Mouse (Mus musculus): ENCODE data around the gene Schip1.
"Not testable (repeated sequence)": the region's sequence is repeated elsewhere in the genome, so short reads cannot be mapped to it uniquely, and the experiment has no call there.

Schip1 gene

DNA sequence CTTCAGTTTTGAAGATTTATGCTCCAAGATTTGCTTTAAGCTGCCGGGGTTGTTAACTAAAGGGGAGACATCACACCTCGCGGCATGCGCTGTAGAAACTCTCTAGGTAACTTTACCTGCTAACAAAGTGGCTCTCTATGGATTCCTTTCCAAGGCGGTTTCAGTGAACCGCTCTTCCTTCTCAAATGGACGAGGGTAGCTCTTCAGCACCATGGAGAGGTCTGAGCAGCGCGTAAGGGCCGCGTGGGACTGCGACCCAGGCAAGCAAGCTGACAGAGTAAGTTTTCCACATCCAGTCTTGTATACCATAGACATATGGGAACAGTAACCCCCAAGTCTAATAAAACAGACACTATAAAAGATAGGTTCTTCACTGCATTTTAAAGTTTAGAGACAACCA lies at the start of gene Schip1:
Gene Schip1, plus strand, starts transcription at position 72 of the 400 bp plus-strand sequence.
- no peak for DNase-seq

DNA sequence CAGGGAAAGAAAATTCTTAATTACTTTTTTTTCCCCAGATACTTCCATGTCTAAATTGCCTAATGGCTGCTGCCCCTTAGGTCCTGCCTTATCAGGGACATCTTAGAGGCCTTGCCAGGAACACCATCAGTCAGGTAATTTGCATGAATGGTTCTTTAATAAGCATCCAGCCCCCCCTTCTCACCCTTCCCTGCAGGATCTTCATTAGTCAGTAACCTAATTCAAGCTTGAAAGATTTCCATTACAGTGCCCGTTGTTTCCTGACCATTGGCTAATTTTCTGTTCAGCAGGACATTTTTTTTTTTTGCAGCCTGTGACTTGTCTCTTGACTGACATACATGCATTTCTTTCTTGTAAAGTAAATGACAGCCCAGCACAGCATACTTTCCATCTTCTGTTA lies 48.8 kb upstream of the Schip1 start:
- no peak for DNase-seq

DNA sequence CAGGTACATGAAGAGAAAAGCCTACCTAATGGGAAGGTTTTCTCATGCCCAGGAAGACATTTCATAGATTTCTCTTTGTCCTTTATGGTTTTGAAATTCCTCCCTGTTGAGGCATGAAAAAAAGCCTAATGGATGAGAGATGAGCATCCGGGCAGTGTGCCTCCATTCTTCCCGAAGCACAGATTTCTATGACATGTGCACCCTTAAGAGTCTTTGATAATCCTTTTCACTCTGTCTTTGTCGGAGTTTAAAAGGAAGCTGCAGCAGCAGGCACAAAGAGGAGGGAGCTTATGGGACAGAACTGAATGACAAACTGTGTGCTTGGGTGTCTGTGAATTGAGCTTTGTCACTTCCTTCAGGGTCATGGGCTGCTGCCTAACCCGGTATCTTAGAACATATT lies 45.2 kb upstream of the Schip1 start:
- DNase-seq: no peak

DNA sequence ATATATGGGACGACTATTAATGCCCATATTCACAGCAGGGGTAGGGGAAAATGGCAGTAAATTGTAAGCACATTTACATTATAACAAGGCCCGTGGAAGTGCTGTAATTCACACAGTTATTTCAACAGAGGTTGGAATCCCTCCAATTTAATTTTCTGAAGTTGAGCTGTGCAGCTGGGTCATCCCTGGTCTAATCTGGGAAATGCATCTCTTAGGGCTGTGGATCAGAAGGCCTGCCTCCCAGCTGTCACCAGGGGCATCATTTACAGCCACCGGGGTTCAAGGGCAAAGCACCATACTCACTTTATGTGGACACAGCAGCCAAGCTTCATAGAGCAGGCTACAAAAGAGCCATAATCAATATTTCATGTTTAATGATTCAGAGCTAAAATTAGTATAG lies 28.5 kb upstream of the Schip1 start:
- no peak for DNase-seq

DNA sequence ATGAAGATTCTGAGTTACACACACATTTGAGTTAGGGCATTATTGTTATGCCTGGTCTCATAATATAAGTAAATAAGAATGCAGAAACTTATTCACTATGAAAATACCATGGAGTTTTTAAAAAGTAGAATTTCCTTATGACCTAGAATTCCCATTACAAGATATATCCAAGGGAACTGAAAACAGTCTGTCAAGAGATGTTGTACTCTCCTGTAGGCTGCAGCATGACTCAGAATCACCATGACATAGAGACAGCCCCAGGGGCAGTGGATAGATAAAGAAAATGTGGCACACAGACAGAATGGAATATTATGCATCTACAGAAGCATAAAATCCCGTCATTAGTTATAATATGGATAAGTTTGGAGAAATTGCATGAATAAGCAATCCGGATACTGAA lies 21.7 kb upstream of the Schip1 start:
- no peak for DNase-seq

DNA sequence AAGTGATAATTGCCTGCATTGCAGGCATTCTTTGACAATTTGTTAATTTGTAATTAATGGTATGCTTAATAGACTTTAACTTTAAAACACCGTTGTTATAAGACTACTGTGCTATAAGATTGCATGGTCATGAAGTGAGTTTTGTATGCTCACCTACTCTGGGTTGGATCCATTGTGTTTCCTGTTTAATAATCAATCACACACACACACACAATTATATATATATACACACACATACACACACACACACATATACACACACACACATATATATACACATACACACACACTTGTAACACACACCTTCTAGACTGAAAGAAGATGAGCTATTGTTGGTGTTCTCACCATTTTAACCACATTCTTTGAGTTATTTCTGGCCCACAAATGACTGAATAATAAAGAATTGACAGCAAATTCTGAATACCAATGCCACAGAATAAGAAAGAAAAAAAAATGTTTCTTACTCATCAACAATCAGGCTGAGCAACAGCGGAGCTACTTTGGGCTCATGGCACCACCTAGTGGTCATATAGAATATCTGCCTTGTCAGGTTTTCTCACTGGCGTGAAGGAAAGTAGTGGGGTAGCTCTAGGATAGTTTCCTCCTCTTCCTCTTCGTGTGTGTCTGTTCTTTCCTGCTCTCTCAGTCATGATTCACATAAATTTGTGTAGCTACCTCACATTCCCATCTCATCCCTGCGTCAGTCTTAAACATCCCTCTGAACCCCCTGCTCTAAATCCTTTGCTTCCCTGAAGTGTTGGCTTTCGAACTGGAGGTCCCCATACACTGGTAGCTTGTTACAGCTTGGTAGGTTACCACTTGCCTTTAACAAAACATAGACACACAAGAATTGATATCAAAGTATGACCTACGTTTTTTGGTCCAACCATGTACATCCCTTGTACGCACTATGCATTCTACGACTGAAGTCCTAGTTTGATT lies 18.9 kb upstream of the Schip1 start:
- DNase-seq: no peak

DNA sequence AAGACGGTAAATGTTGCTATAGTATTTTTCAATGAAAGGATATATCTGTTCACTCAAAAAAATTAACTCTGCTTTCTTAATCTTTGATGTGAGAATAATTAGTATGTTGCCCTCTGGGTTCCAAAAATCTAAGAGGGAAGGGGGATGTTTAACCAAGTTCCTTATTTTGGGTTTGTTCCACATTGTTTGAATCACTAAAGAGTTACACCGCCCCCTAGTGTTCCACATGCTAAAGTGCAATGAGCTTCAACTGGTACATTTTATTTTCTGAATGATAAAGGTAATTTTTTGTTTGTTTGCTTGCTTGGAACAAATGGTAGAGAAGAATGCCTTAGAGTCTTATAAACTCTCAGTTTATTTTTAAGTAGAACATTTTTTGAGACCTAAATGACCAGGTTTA lies 11.1 kb upstream of the Schip1 start:
- DNase-seq: no peak

DNA sequence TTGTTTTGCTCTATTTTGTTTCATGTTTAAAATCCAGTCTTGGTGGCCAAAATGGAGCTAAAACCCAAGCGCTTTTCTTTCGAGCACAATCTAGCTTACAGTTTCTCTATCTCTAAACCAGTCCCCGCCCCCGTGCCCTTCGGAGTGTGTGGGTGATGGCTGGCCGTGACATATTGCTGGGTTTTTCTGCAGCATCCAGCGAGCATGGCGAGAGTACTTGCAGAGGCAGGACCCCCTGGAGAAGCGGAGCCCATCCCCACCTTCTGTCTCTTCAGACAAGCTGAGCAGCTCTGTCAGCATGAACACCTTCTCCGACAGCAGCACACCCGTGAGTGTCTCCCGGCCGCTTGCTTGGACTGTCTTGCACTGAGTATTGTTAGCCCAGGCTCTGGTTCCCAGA lies 9.5 kb upstream of the Schip1 start:
- DNase-seq: no peak

DNA sequence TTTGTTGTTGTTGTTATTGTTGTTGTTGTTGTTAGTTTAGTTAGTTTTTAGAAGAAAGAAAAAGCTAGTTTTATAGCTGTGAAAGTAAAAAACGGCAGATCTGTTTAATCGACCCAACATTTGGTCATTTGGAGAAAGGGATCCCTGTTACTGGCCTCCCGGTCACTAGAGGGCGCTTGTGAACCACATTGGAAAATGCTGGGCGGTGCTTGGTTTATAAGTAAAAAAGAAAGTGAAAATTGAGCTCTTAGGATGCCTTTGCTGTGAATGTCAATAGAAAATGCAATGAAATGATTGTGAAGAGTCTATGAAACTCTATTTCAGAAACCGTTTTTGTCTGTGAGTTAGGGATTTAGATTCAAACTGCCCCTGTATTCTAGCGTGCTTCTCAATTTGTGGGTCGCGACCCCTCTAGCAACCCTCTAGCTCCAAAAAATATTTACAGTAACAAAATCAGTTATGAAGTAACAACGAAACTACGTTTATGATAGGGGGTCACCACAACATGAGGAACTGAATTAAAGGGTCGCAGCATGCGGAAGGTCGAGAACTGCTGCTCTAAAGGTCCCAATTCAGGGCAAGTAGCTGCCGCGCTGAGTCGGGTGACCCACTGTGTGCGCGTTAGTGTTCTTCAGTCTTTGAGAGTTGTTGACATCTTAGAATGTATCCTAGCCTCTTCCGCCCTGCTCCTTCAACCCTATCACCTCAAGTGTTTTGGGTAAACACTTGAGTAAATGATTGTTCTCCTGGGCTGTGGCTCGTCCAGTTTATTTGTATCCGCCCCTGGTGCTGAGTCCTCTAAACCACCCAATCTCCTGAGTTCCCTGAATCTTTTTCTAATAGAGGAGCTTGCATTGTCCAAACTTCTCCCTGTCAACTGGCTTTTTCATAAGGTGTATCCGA lies 8.0 kb upstream of the Schip1 start:
- peak; percentile 17 to 44 for DNase-seq

DNA sequence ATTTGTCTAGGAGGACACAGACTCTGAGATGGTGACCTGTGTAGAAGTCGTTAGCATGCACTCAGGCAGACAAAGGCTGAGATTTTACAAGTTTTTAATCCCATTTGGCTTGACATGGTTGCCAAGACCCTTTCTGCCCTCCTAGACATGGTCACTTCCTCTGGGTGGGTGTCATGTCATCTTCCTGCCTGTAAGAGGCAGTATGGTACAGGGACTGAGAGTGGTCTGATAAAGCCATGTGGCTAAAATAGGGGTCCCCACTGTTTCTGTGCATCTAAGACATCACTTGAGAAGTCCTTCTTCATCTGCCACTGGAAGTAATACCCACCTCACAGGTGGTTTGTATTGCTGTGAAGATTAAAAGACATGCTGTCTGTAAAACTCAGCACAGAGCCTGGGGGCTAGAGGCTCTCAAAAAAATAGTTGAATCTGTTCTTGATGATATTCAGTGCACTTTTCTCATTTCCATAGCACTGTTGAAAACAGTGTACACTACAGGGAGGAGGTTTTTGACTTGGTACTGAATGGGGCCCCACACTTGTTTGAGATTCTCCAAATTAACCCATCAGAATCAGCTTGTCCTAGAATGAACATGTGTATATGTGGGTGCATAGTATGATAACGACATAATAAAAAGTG lies 5.3 kb upstream of the Schip1 start:
- no peak for DNase-seq

DNA sequence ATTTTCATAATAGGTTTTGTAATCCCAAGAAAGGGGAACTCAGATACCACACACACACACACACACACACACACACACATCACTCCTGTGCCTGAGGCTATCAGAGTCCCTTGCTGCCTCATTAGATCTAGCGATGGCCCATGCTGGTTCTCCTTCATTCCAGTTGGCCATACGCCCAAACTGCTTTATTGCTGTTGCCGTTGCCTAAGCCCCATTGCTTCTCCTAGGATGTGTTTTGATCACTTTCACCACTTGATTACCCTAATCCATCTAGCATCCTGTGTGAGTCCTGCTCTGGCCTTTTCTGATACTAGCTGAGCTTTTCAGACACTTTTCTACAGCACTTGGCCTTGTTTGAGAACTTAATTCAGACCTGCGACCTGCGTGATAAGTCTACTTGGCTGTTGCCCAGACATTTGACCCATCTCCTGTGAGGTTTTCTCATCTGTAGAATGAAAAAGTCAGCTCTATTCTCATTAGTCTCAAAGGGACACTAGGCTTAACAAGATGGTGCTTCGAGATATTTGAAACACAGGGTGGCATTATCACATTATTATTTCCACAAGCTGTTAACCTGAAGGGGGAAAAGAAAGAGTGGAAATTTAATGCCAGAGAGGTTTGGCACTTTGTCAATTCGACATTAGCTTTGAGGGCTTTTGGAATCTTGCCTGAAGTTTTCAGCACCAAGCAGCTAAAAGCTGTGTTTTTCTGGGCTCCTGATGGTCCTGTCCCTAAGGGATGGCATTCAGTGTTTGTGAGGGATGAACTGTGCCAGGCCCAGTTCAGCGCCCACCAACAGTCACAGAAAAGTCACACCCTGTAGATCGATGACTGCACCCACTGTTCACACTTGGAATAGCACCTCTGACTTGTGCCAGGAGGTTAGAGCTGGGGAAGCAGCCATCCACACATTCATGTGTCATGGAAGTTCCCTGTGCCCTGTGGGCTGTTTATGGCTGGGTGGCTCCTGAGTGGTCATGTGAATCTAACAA lies 7.1 kb downstream of the Schip1 start:
- no peak for DNase-seq

DNA sequence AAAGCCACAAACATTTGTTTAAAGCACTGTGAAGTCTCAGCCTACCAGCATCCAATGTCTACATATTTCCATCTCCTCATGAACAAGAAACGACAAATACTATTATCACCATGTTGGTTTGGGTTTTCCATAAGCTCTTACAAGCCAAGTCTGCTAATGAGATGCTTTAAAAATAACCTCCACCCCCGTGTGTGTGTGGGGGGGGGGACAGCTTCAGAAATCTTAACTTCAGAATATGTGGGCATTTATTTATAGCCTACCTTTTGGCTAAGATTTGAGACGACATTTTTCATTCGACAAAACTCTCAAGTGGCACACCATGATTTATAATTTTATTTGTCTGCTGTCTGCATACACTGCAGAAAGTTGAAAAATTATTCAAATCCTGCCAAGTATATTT lies 12.8 kb downstream of the Schip1 start:
- DNase-seq: no peak

DNA sequence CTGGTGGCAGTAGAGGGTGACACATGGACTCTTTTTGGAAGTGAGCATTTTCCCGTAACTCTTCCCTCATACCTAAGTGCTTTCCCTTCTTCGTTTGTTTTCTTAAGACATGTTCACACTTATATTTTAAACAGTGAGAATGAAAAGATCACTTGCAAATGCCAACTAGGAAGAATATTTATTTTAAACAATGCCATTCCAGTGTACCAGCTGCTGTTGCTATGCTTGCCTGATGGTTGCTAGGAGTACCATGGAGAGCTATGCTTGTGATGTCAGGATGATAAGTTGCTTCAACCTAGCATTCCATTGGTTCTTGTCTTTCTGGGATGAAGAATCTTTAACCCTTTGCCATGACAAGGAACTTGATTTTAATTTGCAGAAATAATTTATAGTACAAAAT lies 20.4 kb downstream of the Schip1 start:
- DNase-seq: no peak

DNA sequence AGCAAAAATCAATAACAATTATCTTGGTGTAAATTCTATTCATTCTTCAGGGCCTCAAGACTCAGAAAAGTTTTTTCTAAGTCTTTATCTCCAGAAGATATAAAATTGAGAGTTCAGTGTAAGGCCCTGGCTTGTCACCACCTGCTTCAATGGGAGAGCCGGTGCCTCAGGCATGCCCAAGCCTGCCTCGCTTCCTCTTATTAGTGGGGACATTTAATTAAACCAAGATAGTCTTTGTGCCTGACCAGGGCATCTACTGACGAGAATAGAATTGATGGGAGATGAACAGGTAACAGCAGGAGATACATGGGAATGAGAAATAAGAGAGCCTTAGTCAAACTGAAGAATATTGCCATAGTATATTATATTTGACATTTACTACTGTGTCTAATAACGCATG lies 27.5 kb downstream of the Schip1 start:
- DNase-seq: no peak

DNA sequence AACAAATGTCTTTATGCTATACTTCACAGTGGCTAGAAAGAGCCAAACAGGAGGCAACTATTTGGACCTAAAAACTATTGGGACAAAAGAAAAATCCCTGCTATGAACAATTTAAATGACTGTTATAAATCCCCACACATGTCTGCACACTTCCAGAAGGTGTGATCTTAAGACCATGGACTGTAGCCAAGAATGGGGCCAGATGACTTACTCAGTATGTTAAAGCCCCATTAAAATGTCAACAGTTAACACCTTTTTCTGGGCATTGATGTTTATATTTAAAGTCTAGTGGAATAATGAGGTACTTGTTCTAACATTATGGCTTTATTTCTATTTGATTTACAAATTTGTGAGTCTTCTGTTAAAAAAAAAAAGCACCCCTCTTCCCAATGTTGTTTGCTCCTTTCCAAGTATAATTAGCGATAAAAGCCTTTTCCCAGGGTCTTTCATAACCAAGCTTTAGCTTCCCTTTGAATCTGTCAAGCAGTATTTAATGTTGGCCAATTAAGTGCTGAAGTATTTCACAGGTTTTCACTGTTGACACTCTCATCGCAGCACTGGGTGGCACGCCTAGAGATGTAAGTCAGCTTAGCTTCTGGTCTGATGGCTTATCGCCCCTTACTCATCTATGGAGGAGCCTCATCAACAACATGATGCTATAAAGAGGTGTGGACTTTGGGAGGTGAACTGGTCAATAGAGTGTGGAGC lies 32.3 kb downstream of the Schip1 start:
- DNase-seq: no peak

DNA sequence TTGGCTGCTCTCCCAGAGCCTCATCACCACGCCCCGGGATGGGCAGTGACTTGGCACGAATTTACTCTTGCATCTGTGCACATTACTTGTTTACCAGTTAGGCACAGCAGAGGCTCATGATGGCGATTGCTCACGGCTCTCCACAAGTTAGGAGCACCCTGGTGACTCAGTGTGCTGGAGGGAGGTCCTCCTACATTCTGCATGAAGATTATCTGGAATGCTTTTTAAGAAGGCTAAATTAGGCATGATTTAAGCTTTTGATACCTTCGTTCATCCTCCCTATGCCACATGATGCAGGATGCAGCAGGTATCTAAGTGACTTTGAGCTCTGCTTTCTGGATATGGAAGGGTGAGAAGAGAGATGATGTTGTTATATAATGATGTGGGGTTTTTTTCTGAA lies 35.0 kb downstream of the Schip1 start:
- DNase-seq: not testable (repeated sequence)

DNA sequence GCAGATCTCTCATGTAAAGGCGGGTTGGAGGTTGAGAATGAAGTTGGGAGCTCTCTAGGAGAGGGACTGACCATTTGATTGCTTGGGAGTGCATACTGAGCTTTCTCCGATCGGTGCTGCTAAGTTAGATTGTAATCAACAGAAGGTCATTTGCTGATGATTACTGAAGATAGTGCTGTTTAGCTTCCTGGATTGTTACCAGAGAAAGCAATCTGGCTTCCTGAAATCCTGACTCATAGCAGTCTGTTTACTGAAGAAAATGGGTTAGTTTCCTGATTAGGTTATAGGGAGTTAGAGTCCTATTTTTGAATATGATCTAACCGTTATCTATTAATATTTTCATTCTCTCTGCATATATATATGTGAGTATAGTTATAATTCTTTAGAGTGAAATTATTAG lies 36.7 kb downstream of the Schip1 start:
- DNase-seq: no peak

DNA sequence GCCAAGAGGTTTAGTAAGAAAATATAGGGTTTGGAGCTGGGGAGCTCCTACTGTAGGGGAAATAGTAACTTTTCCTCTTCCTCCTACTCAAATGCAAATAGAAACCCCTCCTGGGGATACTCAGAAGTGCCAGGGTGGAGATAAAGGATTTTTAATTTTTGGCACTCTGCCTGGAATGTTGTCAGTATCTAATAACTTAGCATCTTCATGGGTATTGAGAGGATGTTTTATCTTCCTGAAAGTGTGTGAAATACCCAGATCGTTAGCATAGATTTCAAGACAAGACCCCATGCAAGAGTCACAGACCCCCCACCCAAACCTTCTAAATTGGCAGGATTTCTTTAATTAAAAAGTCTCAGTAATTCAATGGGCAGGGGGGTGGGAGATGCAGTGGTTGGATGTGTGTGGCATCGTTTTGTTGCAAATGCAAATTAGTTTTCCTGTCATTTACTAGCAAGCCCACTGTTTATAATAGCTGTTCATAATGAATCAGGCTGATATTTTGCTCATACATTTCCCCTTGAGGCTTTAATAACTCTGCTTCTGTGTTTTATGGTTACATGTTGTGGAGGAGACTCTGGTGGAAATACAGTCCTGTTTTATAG lies 40.6 kb downstream of the Schip1 start:
- no peak for DNase-seq

DNA sequence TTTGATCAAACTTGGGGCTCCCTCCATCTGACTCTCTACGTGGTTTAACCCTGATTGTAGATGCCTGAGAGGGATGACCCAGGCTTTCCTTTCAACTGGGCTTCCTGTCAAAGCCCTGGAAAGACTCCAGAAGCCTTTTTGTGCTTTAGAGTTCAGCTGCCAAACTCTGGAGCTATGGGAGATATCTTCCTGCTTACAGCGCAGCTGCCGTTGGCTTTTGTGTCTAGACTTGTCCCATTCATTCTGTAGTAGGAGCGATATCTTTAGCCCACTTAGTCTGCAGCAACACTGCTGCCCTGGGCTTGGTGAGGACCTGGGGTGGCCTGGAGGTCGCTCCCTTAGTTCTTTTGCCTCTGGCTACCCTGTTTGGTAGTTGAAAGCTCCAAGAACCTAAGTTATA lies 56.7 kb downstream of the Schip1 start:
- no peak for DNase-seq

DNA sequence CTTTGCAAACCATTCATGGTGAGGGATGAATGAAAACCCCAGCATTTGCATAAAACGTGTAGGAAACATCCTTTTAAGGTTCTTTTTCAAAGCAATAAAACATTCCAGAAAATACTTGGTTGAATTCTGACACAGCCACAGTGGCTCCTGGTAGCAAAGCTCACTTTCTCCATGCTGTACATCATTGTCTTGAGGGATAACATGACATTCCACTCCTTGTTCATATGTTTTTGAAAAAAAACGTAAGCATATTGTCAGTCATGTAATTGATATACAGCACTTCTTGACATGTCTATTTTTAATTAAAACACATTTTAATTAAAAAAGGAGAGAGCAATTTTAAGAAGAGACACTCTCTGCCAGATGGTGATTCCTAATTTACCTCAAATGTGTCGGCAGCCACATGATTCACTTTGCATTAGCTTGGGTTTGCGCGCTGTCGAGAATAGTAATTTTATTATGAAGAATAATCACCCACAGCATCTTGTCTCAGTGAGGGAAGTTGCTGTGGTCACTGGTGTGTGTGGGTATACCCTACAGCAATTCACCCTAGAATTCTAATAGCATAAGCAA lies 61.8 kb downstream of the Schip1 start:
- DNase-seq: no peak

DNA sequence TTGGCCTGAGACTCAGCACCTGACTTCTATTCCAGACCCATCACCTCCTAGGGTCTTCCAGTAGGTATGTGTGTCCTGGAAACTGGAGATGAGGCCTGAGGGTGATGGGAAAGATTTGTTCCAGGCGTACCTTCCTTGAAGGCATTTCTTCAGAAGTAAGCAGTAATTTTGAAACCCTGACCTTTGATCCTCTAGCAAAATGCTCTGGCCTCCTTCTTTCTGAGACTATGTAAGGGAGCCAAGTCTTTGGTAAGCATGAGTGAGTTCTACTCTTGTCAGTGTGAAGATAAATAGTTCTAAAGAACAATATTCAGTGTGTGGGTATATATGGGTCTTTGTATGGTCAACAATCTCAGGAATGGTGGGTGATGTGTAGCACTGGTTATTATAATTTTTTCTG lies 65.8 kb downstream of the Schip1 start:
- DNase-seq: no peak
